ENCODE assay signal across 9 mouse cellular contexts in the genomic region with DNA sequence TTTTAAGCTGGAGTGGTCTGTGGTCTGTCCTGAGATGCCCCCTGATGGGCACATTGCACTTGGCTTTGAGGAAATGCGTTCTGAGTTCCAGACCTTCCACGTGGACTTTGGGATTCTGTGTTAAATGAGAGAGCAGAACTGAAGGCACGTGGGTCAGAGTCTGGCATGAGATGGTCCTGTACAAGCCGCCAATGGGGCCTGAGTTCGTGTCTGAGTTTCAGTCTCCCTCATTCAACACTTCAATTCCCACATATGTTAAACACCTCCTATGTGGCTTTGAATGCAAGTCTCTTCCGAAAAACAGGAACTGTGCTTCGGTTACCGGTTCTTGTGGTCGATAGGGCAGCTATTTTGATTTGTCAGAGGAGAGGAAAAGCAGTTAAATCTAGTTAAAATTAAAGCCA. TPM values are rescaled to one million over a fixed set of nuclear protein-coding genes. Genes with fewer than 3 reads are reported as not detected.
DNase-seq lines count a peak whose midpoint lies in the region; ATAC-seq and TF ChIP-seq lines count a peak whose summit lies in the region.
"Had no signal": no experiment of that assay in that cellular context is flagged by ENCODE, and none has a peak within 500 bp of the region (broad histone marks: within the 10 kb centered on the region; RNA-seq: fewer than 3 reads in every experiment).

No protein-coding gene starts in this region.

- H3K9ac ChIP-seq in kidney, embryonic 14.5 days (ENCODE audit: low read depth, low read length), result no peak overlapping the region
- H3K9ac ChIP-seq in MEL (ENCODE audit: control insufficient read depth, low read depth, low read length, poor library complexity, severe bottlenecking), result no peak overlapping the region
- H3K9ac ChIP-seq in forebrain, embryonic 16.5 days (replicated peaks; ENCODE audit: low read depth, low read length), result no peak overlapping the region
- H3K9ac ChIP-seq in liver, embryonic 16.5 days (ENCODE audit: low read depth, low read length), result no peak overlapping the region

- H3K36me3 ChIP-seq in kidney, embryonic 14.5 days (ENCODE audit: control insufficient read depth, insufficient read depth, low read length), result no peaks in the 10 kb centered on the region
- no peaks in the 10 kb centered on the region for H3K36me3 ChIP-seq in MEL (ENCODE audit: control insufficient read depth in 1 of 2, insufficient read depth in 2 of 2, low read length in 2 of 2)
- H3K36me3 ChIP-seq in forebrain, embryonic 16.5 days (ENCODE audit: control insufficient read depth, insufficient read depth), result no peaks in the 10 kb centered on the region
- no peaks in the 10 kb centered on the region for H3K36me3 ChIP-seq in liver, embryonic 16.5 days (ENCODE audit: control insufficient read depth, insufficient read depth)
- H3K36me3 ChIP-seq: G1E had no signal

- no peak for TF ChIP-seq RAD21 in MEL (IDR thresholded peaks at IDR 0.05; ENCODE audit: low read depth, low read length)

- no peak overlapping the region for H3K4me3 ChIP-seq in kidney, embryonic 14.5 days (ENCODE audit: low read length)
- H3K4me3 ChIP-seq in MEL (ENCODE audit: control insufficient read depth in 1 of 2, insufficient read depth in 1 of 2, low read depth in 2 of 2, low read length in 2 of 2), result no peak overlapping the region
- no peak overlapping the region for H3K4me3 ChIP-seq in forebrain, embryonic 16.5 days (replicated peaks; ENCODE audit: low read length)
- no peak overlapping the region for H3K4me3 ChIP-seq in liver, embryonic 16.5 days (ENCODE audit: low read depth, low read length)

- no peak overlapping the region for H3K4me2 ChIP-seq in kidney, embryonic 14.5 days (replicated peaks; ENCODE audit: low read depth, low read length)
- H3K4me2 ChIP-seq in forebrain, embryonic 16.5 days (ENCODE audit: low read length), result peak overlapping the region; percentile 16; the same call in 1 of the 2 replicates
- peak overlapping the region; percentile 13; the same call in 1 of the 2 replicates for H3K4me2 ChIP-seq in liver, embryonic 16.5 days (ENCODE audit: low read depth, low read length)

- H3K9me3 ChIP-seq in kidney, embryonic 14.5 days (ENCODE audit: control insufficient read depth, low read length), result no peaks in the 10 kb centered on the region
- H3K9me3 ChIP-seq in MEL (replicated peaks; ENCODE audit: insufficient read depth, low read length), result no peaks in the 10 kb centered on the region
- H3K9me3 ChIP-seq in forebrain, embryonic 16.5 days (ENCODE audit: control insufficient read depth, low read length), result no peaks in the 10 kb centered on the region
- no peaks in the 10 kb centered on the region for H3K9me3 ChIP-seq in liver, embryonic 16.5 days (replicated peaks; ENCODE audit: control insufficient read depth, low read length)
- H3K9me3 ChIP-seq: G1E had no signal

- no peak for TF ChIP-seq POLR2A in MEL (IDR thresholded peaks at IDR 0.05; ENCODE audit: control insufficient read depth in 1 of 2, insufficient read depth in 1 of 2, low read depth in 1 of 2, low read length in 2 of 2, poor library complexity in 1 of 2)

- no peaks in the 10 kb centered on the region for H3K27me3 ChIP-seq in kidney, embryonic 14.5 days (ENCODE audit: control insufficient read depth, insufficient read depth, low read length)
- H3K27me3 ChIP-seq in MEL (ENCODE audit: control insufficient read depth in 1 of 2, insufficient read depth in 2 of 2, low read length in 2 of 2), result peaks cover 2 to 7% of the 10 kb centered on the region in 2 experiments; a peak in 3 of 4 replicates
- H3K27me3 ChIP-seq in forebrain, embryonic 16.5 days (replicated peaks; ENCODE audit: control insufficient read depth, insufficient read depth, low read length), result no peaks in the 10 kb centered on the region
- no peaks in the 10 kb centered on the region for H3K27me3 ChIP-seq in liver, embryonic 16.5 days (ENCODE audit: control insufficient read depth, insufficient read depth, low read depth, low read length)

- H3K4me1 ChIP-seq in kidney, embryonic 14.5 days (ENCODE audit: control insufficient read depth, insufficient read depth, low read length), result peaks cover 32% of the 10 kb centered on the region
- peaks cover 0 to 13% of the 10 kb centered on the region in 2 experiments; a peak in 2 of 4 replicates for H3K4me1 ChIP-seq in MEL (ENCODE audit: control insufficient read depth in 1 of 2, insufficient read depth in 2 of 2, low read length in 2 of 2)
- peaks cover 62% of the 10 kb centered on the region for H3K4me1 ChIP-seq in forebrain, embryonic 16.5 days (replicated peaks; ENCODE audit: control insufficient read depth, insufficient read depth, low read length)
- peaks cover 35% of the 10 kb centered on the region for H3K4me1 ChIP-seq in liver, embryonic 16.5 days (ENCODE audit: control insufficient read depth, low read depth, low read length)

- DNase-seq in kidney, adult 11 months, result peak; percentile 69
- peak; percentile 75 for DNase-seq in MEL (ENCODE audit: low read depth, low spot score)
- no peak for DNase-seq in layer of hippocampus, postnatal 14 days (ENCODE audit: low spot score in 2 of 2)
- DNase-seq in cerebellum, postnatal 10 days, result no peak

- WGBS in kidney, embryonic 14.5 days, result 57% methylated on average over 9 of the region's 9 CpGs
- WGBS in forebrain, embryonic 16.5 days, result 22% methylated on average over 9 of the region's 9 CpGs
- WGBS in liver, embryonic 16.5 days (ENCODE audit: insufficient replicate concordance), result 13% methylated on average over 9 of the region's 9 CpGs

- no peak for TF ChIP-seq CTCF in MEL (IDR thresholded peaks at IDR 0.05 in 2 of 3, conservative IDR thresholded peaks at IDR 0.05 in 1 of 3; ENCODE audit: control insufficient read depth in 1 of 3, insufficient read depth in 1 of 3, low read depth in 2 of 3, low read length in 3 of 3, poor library complexity in 1 of 3, severe bottlenecking in 1 of 3)

- TF ChIP-seq EP300 in MEL (IDR thresholded peaks at IDR 0.05; ENCODE audit: low read depth in 1 of 2, low read length in 2 of 2), result peak in 1 of 2 experiments; percentile 47; a peak in 3 of 4 replicates

- no peaks in the 10 kb centered on the region for H3K79me2 ChIP-seq in MEL (ENCODE audit: control insufficient read depth, insufficient read depth, low read length, poor library complexity)

- no peak overlapping the region for H3K27ac ChIP-seq in kidney, embryonic 14.5 days (ENCODE audit: low read depth, low read length)
- no peak overlapping the region for H3K27ac ChIP-seq in MEL (ENCODE audit: control insufficient read depth, low read depth, low read length)
- no peak overlapping the region for H3K27ac ChIP-seq in forebrain, embryonic 16.5 days (ENCODE audit: low read length)
- H3K27ac ChIP-seq in liver, embryonic 16.5 days (ENCODE audit: low read length), result no peak overlapping the region

- ATAC-seq in kidney, embryonic 14.5 days (ENCODE audit: low FRiP score, low TSS enrichment), result no peak
- no peak for ATAC-seq in forebrain, embryonic 16.5 days
- ATAC-seq in liver, embryonic 16.5 days (ENCODE audit: low read depth), result no peak
- ATAC-seq in cerebellum, adult (ENCODE audit: insufficient number of reproducible peaks, low FRiP score, low TSS enrichment), result no peak

TF ChIP-seq in MEL, 35 proteins besides CTCF, POLR2A, EP300 and RAD21:
- TF ChIP-seq TBP (IDR thresholded peaks at IDR 0.05; ENCODE audit: low read depth, low read length) (no peak), POLR2AphosphoS2 (IDR thresholded peaks at IDR 0.05; ENCODE audit: low read length) (no peak), RCOR1 (IDR thresholded peaks at IDR 0.05; ENCODE audit: low read depth, low read length) (peak; percentile 95), GATA1 (IDR thresholded peaks at IDR 0.05; ENCODE audit: low read depth, low read length) (no peak), MYC (IDR thresholded peaks at IDR 0.05; ENCODE audit: low read depth, low read length) (peak; percentile 22; the same call in 1 of the 2 replicates), MAX (IDR thresholded peaks at IDR 0.05; ENCODE audit: low read length) (peak; percentile 26; the same call in 1 of the 2 replicates), MYB (IDR thresholded peaks at IDR 0.05; ENCODE audit: low read depth, low read length) (peak; percentile 59; the same call in 1 of the 2 replicates), ZKSCAN1 (IDR thresholded peaks at IDR 0.05; ENCODE audit: low read depth, low read length) (no peak), MAZ (IDR thresholded peaks at IDR 0.05; ENCODE audit: low read depth, low read length) (no peak), JUND (IDR thresholded peaks at IDR 0.05; ENCODE audit: low read depth, low read length) (no peak), UBTF (IDR thresholded peaks at IDR 0.05; ENCODE audit: borderline replicate concordance, insufficient read depth, low read depth, low read length) (no peak), ELF1 (IDR thresholded peaks at IDR 0.05; ENCODE audit: low read depth, low read length) (no peak), SMC3 (IDR thresholded peaks at IDR 0.05; ENCODE audit: low read depth, low read length) (peak; percentile 9; the same call in 1 of the 2 replicates)

RNA-seq across cellular contexts. Expression of gene Bach2, which starts 10.4 kb away (rescaled TPM):
- polyA plus RNA-seq in kidney, embryonic 14.5 days (2014; fragmentation: Nextera tagmentation; extraction: Ambion mirVana), result 9.7 and 13.3 TPM in 2 replicates
- not detected in 2 replicates for total RNA-seq in MEL (2012; rRNA removed)
- under 1 TPM in 1 of 2 experiments, not detected in 1; 0.04 TPM for polyA plus RNA-seq in MEL (2012; ENCODE audit: insufficient read depth in 1 of 2, insufficient read length in 2 of 2, low read depth in 1 of 2, low replicate concordance in 2 of 2, missing spikeins in 1 of 2)
- 32.7 and 33.3 TPM in 2 replicates for polyA plus RNA-seq in forebrain, embryonic 16.5 days (2015; fragmentation: Nextera tagmentation; extraction: Ambion mirVana)
- polyA plus RNA-seq in liver, embryonic 16.5 days (2015; fragmentation: Nextera tagmentation; extraction: Ambion mirVana), result 1.4 and 1.5 TPM in 2 replicates
- total RNA-seq in layer of hippocampus, postnatal 14 days (2021), result 10 to 100 TPM; 22.2 to 24.9 TPM
- polyA plus RNA-seq: G1E had no signal

Comparison
In these comparisons a context has a peak if more than half of its experiments do, and no peak if none do; other contexts are left out.
1. DNase-seq: peak in kidney, adult 11 months (single experiment) and MEL (single experiment); none in layer of hippocampus, postnatal 14 days (0 of 2) and cerebellum, postnatal 10 days (0 of 2).